Mouse (Mus musculus): ENCODE measurements around the gene Mmaa.

- TF ChIP-seq TAL1 (IDR thresholded peaks at IDR 0.05; ENCODE audit: low read length): no peak
- no peak for TF ChIP-seq GATA1 (IDR thresholded peaks at IDR 0.05; ENCODE audit: low read length)
These were observed 68.7 kb downstream of the Mmaa start for GRCm38 (mm10) chr8:79226046-79226445.

Data from erythroblast, embryonic 14.5 days (primary cell).